Mouse (Mus musculus): ENCODE measurements around the gene Bsn. TPM values are rescaled to one million over a fixed set of nuclear protein-coding genes. Genes with fewer than 3 reads are reported as not detected.

Gene Bsn
- polyA plus RNA-seq, 1 experiment = 105 TPM

- peaks cover 27% of the 10 kb centered on the region for H3K4me1 ChIP-seq (ENCODE audit: control insufficient read depth, insufficient read depth, low read length)
- H3K4me3 ChIP-seq (ENCODE audit: insufficient read depth, low read length) = no peak overlapping the region
- TF ChIP-seq CTCF (IDR thresholded peaks at IDR 0.05; ENCODE audit: extremely low read depth, insufficient read depth, low read length) = no peak
- TF ChIP-seq POLR2A (IDR thresholded peaks at IDR 0.05; ENCODE audit: extremely low read depth, insufficient read depth, low read length) = no peak
- no peak overlapping the region for H3K27ac ChIP-seq (ENCODE audit: insufficient read depth, low read length)
These were observed 66.3 kb downstream of the Bsn start for GRCm38 (mm10) chr9:108123916-108124315.

- Histone ChIP-seq H3K27ac (ENCODE audit: insufficient read depth, low read length) (no peak overlapping the region), H3K4me1 (ENCODE audit: control insufficient read depth, insufficient read depth, low read length) (peaks cover 13% of the 10 kb centered on the region), H3K4me3 (ENCODE audit: insufficient read depth, low read length) (no peak overlapping the region)
- no peak for TF ChIP-seq POLR2A (IDR thresholded peaks at IDR 0.05; ENCODE audit: extremely low read depth, insufficient read depth, low read length)
- TF ChIP-seq CTCF (IDR thresholded peaks at IDR 0.05; ENCODE audit: extremely low read depth, insufficient read depth, low read length) = no peak
These were observed 68.8 kb downstream of the Bsn start for GRCm38 (mm10) chr9:108121170-108121969.

- 0 out of 2 replicates have a peak overlapping the region, but pooled peaks have one; percentile 21 for H3K27ac ChIP-seq (ENCODE audit: insufficient read depth, low read length)
- TF ChIP-seq POLR2A (IDR thresholded peaks at IDR 0.05; ENCODE audit: extremely low read depth, insufficient read depth, low read length) = no peak
- TF ChIP-seq CTCF (IDR thresholded peaks at IDR 0.05; ENCODE audit: extremely low read depth, insufficient read depth, low read length) = no peak
- no peak overlapping the region for H3K4me3 ChIP-seq (ENCODE audit: insufficient read depth, low read length)
- peaks cover 13% of the 10 kb centered on the region for H3K4me1 ChIP-seq (ENCODE audit: control insufficient read depth, insufficient read depth, low read length)
These were observed 69.5 kb downstream of the Bsn start for GRCm38 (mm10) chr9:108120671-108121070.

- TF ChIP-seq CTCF (IDR thresholded peaks at IDR 0.05; ENCODE audit: extremely low read depth, insufficient read depth, low read length) (no peak), POLR2A (IDR thresholded peaks at IDR 0.05; ENCODE audit: extremely low read depth, insufficient read depth, low read length) (no peak)
- Histone ChIP-seq H3K4me3 (ENCODE audit: insufficient read depth, low read length) (no peak overlapping the region), H3K4me1 (ENCODE audit: control insufficient read depth, insufficient read depth, low read length) (peaks cover 10% of the 10 kb centered on the region), H3K27ac (ENCODE audit: insufficient read depth, low read length) (no peak overlapping the region)
These were observed 70.2 kb downstream of the Bsn start for GRCm38 (mm10) chr9:108119891-108120411.

- Histone ChIP-seq H3K27ac (ENCODE audit: insufficient read depth, low read length) (no peak overlapping the region), H3K4me3 (ENCODE audit: insufficient read depth, low read length) (no peak overlapping the region), H3K4me1 (ENCODE audit: control insufficient read depth, insufficient read depth, low read length) (peaks cover 7% of the 10 kb centered on the region; the same call in 1 of the 2 replicates)
- TF ChIP-seq CTCF (IDR thresholded peaks at IDR 0.05; ENCODE audit: extremely low read depth, insufficient read depth, low read length) (no peak), POLR2A (IDR thresholded peaks at IDR 0.05; ENCODE audit: extremely low read depth, insufficient read depth, low read length) (no peak)
These were observed 73.0 kb downstream of the Bsn start for GRCm38 (mm10) chr9:108117143-108117542.

- Histone ChIP-seq H3K4me1 (ENCODE audit: control insufficient read depth, insufficient read depth, low read length) (peaks cover 2% of the 10 kb centered on the region; the same call in 1 of the 2 replicates), H3K4me3 (ENCODE audit: insufficient read depth, low read length) (no peak overlapping the region), H3K27ac (ENCODE audit: insufficient read depth, low read length) (peak overlapping the region; percentile 47; the same call in 1 of the 2 replicates)
- TF ChIP-seq CTCF (IDR thresholded peaks at IDR 0.05; ENCODE audit: extremely low read depth, insufficient read depth, low read length) (no peak), POLR2A (IDR thresholded peaks at IDR 0.05; ENCODE audit: extremely low read depth, insufficient read depth, low read length) (no peak)
These were observed 74.7 kb downstream of the Bsn start for GRCm38 (mm10) chr9:108115290-108116077.

GRCm38 (mm10) chr9:108112719-108113340 is 77.4 kb downstream of the Bsn start:
- no peak overlapping the region for H3K27ac ChIP-seq (ENCODE audit: insufficient read depth, low read length)
- no peak overlapping the region for H3K4me3 ChIP-seq (ENCODE audit: insufficient read depth, low read length)
- TF ChIP-seq POLR2A (IDR thresholded peaks at IDR 0.05; ENCODE audit: extremely low read depth, insufficient read depth, low read length) (no peak), CTCF (IDR thresholded peaks at IDR 0.05; ENCODE audit: extremely low read depth, insufficient read depth, low read length) (no peak)
- peaks cover 2% of the 10 kb centered on the region; the same call in 1 of the 2 replicates for H3K4me1 ChIP-seq (ENCODE audit: control insufficient read depth, insufficient read depth, low read length)

- no peak overlapping the region for H3K4me3 ChIP-seq (ENCODE audit: insufficient read depth, low read length)
- peaks cover 2% of the 10 kb centered on the region; the same call in 1 of the 2 replicates for H3K4me1 ChIP-seq (ENCODE audit: control insufficient read depth, insufficient read depth, low read length)
- no peak overlapping the region for H3K27ac ChIP-seq (ENCODE audit: insufficient read depth, low read length)
- no peak for TF ChIP-seq POLR2A (IDR thresholded peaks at IDR 0.05; ENCODE audit: extremely low read depth, insufficient read depth, low read length)
- TF ChIP-seq CTCF (IDR thresholded peaks at IDR 0.05; ENCODE audit: extremely low read depth, insufficient read depth, low read length) = no peak
These were observed 78.5 kb downstream of the Bsn start for GRCm38 (mm10) chr9:108111593-108112121.

Data from cortical plate, adult 2 months (tissue).